Mouse (Mus musculus) mammary gland, adult 2 months (tissue): ENCODE results near the gene Zic5. TPM values are rescaled to one million over a fixed set of nuclear protein-coding genes. Genes with fewer than 3 reads are reported as not detected.

Source experiments
- polyA plus RNA-seq: library from polyadenylated mRNA; depleted of rRNA; stranded (reverse); fragments of >200 nt; gene quantifications from 2 replicates; pipeline ENCODE4 v1.2.3, GENCODE M21; 2012; ENCODE audit warnings: low replicate concordance; rRNA removed

The Zic5 gene
- not detected in 2 replicates for polyA plus RNA-seq

GRCm38 (mm10) chr14:122464763-122465741 is at the start of gene Zic5:
TSS of gene Zic5 (minus strand) at chr14:122465677.

GRCm38 (mm10) chr14:122490441-122491328 is 25.2 kb upstream of the Zic5 start, which contains the start of gene Gm10837:
TSS of gene Gm10837 (plus strand) at chr14:122490586.

GRCm38 (mm10) chr14:122474891-122475556 is 9.5 kb upstream of the Zic5 start, which contains the start of gene Zic2:
TSS of gene Zic2 (plus strand) at chr14:122475435.

GRCm38 (mm10) chr14:122450496-122451382 is 14.7 kb downstream of the Zic5 start, which contains the start of gene Gm5089:
TSS of gene Gm5089 (minus strand) at chr14:122451115.

Other genes with a start within 250 kb of the Zic5 start
- not detected in 2 replicates for gene Gm5089, start 14.6 kb downstream of the Zic5 start, polyA plus RNA-seq
- 0.05 TPM in 1 of 2 replicates, not detected in the other for gene Zic2, start 9.8 kb upstream of the Zic5 start, polyA plus RNA-seq
- not detected in 2 replicates for gene Gm10837, start 24.9 kb upstream of the Zic5 start, polyA plus RNA-seq
- gene Pcca, start 68.6 kb upstream of the Zic5 start, polyA plus RNA-seq: 14.3 and 43.7 TPM in 2 replicates